Mouse (Mus musculus): ENCODE measurements around the gene Aoah. TPM values are rescaled to one million over a fixed set of nuclear protein-coding genes. Genes with fewer than 3 reads are reported as not detected.

Aoah gene
- polyA plus RNA-seq, 1 experiment from 2014 or later = 0.54 TPM

- Histone ChIP-seq H3K4me1 (replicated peaks; ENCODE audit: control insufficient read depth, insufficient read depth, low read length) (no peaks in the 10 kb centered on the region), H3K4me3 (ENCODE audit: low read depth, low read length) (no peak overlapping the region), H3K9me3 (ENCODE audit: control insufficient read depth, low read length) (no peaks in the 10 kb centered on the region), H3K36me3 (ENCODE audit: control insufficient read depth, insufficient read depth, low read length) (no peaks in the 10 kb centered on the region), H3K9ac (ENCODE audit: low read depth, low read length) (no peak overlapping the region), H3K4me2 (replicated peaks; ENCODE audit: low read depth, low read length) (no peak overlapping the region), H3K27me3 (ENCODE audit: control insufficient read depth, insufficient read depth, low read length) (no peaks in the 10 kb centered on the region), H3K27ac (ENCODE audit: low read depth, low read length) (no peak overlapping the region)
- DNase-seq (ENCODE audit: low spot score) (peak; percentile 49), ATAC-seq (ENCODE audit: low FRiP score) (peak; percentile 90)
- WGBS = 68% methylated on average over 5 of the region's 5 CpGs
Observed at GRCm38 (mm10) chr13:21005642-21006320, 211.9 kb downstream of the Aoah start.

DNA sequence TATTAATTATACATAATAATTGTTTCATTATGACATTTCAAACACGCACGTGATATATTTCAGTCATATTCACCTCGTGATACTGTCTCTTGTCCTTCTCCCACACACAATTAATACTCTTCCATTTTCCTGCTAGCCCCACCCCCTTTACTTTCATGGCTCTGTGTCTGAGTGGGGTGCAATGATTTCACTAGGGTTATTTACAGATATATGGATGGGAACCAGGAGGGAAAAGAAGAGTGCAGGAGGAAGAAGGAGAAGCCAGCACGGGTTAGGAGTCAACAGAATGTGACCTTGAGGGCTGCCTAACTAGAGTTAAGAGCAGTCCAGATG is 212.4 kb downstream of the Aoah start:
- no peaks in the 10 kb centered on the region for H3K4me1 ChIP-seq (replicated peaks; ENCODE audit: control insufficient read depth, insufficient read depth, low read length)
- no peaks in the 10 kb centered on the region for H3K9me3 ChIP-seq (ENCODE audit: control insufficient read depth, low read length)
- WGBS = 82% methylated on average over 4 of the region's 4 CpGs
- H3K4me3 ChIP-seq (ENCODE audit: low read depth, low read length) = no peak overlapping the region
- DNase-seq (ENCODE audit: low spot score) (no peak), ATAC-seq (ENCODE audit: low FRiP score) (peak; percentile 41; the same call in 1 of the 2 replicates)
- H3K27ac ChIP-seq (ENCODE audit: low read depth, low read length) = no peak overlapping the region
- H3K36me3 ChIP-seq (ENCODE audit: control insufficient read depth, insufficient read depth, low read length) = no peaks in the 10 kb centered on the region
- H3K9ac ChIP-seq (ENCODE audit: low read depth, low read length) = no peak overlapping the region
- H3K4me2 ChIP-seq (replicated peaks; ENCODE audit: low read depth, low read length) = no peak overlapping the region
- no peaks in the 10 kb centered on the region for H3K27me3 ChIP-seq (ENCODE audit: control insufficient read depth, insufficient read depth, low read length)

GRCm38 (mm10) chr13:21013659-21014058 is 219.7 kb downstream of the Aoah start:
- ATAC-seq (ENCODE audit: low FRiP score) = no peak
- no peak overlapping the region for H3K4me2 ChIP-seq (replicated peaks; ENCODE audit: low read depth, low read length)
- H3K36me3 ChIP-seq (ENCODE audit: control insufficient read depth, insufficient read depth, low read length) = no peaks in the 10 kb centered on the region
- no peaks in the 10 kb centered on the region for H3K4me1 ChIP-seq (replicated peaks; ENCODE audit: control insufficient read depth, insufficient read depth, low read length)
- H3K9ac ChIP-seq (ENCODE audit: low read depth, low read length) = no peak overlapping the region
- WGBS = 66% methylated on average over 3 of the region's 3 CpGs
- DNase-seq (ENCODE audit: low spot score) = no peak
- H3K27me3 ChIP-seq (ENCODE audit: control insufficient read depth, insufficient read depth, low read length) = no peaks in the 10 kb centered on the region
- H3K9me3 ChIP-seq (ENCODE audit: control insufficient read depth, low read length) = no peaks in the 10 kb centered on the region
- H3K4me3 ChIP-seq (ENCODE audit: low read depth, low read length) = no peak overlapping the region
- H3K27ac ChIP-seq (ENCODE audit: low read depth, low read length) = no peak overlapping the region

DNA sequence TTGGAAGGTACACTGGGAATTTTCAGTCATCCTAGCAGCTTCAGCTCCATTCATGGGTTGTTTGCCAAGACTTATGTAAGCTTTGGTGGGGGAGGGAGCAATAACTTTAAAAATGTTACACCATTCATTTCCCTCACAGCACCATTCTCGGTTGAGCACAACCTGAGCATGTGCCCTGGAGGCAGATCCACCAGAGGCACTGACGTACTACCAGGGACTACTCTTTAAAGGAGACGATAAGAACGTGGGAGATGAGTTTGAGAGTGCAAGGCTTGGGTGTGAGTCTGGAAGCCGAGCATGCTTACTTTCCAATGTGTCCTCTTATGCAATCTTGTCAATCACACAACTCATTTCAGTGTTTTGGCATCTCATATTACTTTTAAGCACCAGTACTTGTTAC is 230.9 kb downstream of the Aoah start:
- Histone ChIP-seq H3K4me3 (ENCODE audit: low read depth, low read length) (no peak overlapping the region), H3K4me1 (replicated peaks; ENCODE audit: control insufficient read depth, insufficient read depth, low read length) (no peaks in the 10 kb centered on the region), H3K9ac (ENCODE audit: low read depth, low read length) (no peak overlapping the region), H3K36me3 (ENCODE audit: control insufficient read depth, insufficient read depth, low read length) (no peaks in the 10 kb centered on the region), H3K4me2 (replicated peaks; ENCODE audit: low read depth, low read length) (no peak overlapping the region), H3K9me3 (ENCODE audit: control insufficient read depth, low read length) (no peaks in the 10 kb centered on the region), H3K27me3 (ENCODE audit: control insufficient read depth, insufficient read depth, low read length) (no peaks in the 10 kb centered on the region), H3K27ac (ENCODE audit: low read depth, low read length) (no peak overlapping the region)
- no peak for DNase-seq (ENCODE audit: low spot score)
- WGBS = 88% methylated on average over 5 of the region's 5 CpGs
- no peak for ATAC-seq (ENCODE audit: low FRiP score)

GRCm38 (mm10) chr13:21033176-21033575 is 239.3 kb downstream of the Aoah start:
- 54% methylated on average over 3 of the region's 3 CpGs for WGBS
- H3K36me3 ChIP-seq (ENCODE audit: control insufficient read depth, insufficient read depth, low read length) = no peaks in the 10 kb centered on the region
- H3K4me2 ChIP-seq (replicated peaks; ENCODE audit: low read depth, low read length) = no peak overlapping the region
- no peaks in the 10 kb centered on the region for H3K4me1 ChIP-seq (replicated peaks; ENCODE audit: control insufficient read depth, insufficient read depth, low read length)
- no peak overlapping the region for H3K4me3 ChIP-seq (ENCODE audit: low read depth, low read length)
- no peaks in the 10 kb centered on the region for H3K9me3 ChIP-seq (ENCODE audit: control insufficient read depth, low read length)
- no peaks in the 10 kb centered on the region for H3K27me3 ChIP-seq (ENCODE audit: control insufficient read depth, insufficient read depth, low read length)
- ATAC-seq (ENCODE audit: low FRiP score) = peak; percentile 35; the same call in 1 of the 2 replicates
- DNase-seq (ENCODE audit: low spot score) = peak; percentile 11
- H3K9ac ChIP-seq (ENCODE audit: low read depth, low read length) = no peak overlapping the region
- no peak overlapping the region for H3K27ac ChIP-seq (ENCODE audit: low read depth, low read length)

DNA sequence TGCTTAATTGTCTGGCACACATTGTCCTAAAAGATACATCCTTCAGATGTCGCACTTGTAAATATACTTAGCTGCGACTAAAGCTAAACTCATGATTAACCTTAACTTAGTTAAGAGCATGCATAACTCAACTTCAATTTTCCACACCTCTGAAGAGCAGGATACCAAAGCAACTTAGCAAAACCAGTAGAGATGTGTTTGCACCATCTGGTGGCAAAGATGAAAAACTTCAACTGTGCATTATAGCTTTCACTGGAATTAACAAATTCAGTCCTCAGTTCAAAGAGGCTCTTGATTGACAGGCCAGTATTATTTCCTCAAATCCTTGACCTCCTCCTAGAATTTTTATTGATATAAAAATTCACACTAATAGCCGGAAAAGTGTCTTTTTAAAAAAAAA is 241.1 kb downstream of the Aoah start:
- Histone ChIP-seq H3K36me3 (ENCODE audit: control insufficient read depth, insufficient read depth, low read length) (no peaks in the 10 kb centered on the region), H3K9me3 (ENCODE audit: control insufficient read depth, low read length) (no peaks in the 10 kb centered on the region), H3K4me3 (ENCODE audit: low read depth, low read length) (no peak overlapping the region), H3K4me1 (replicated peaks; ENCODE audit: control insufficient read depth, insufficient read depth, low read length) (no peaks in the 10 kb centered on the region), H3K4me2 (replicated peaks; ENCODE audit: low read depth, low read length) (no peak overlapping the region), H3K27me3 (ENCODE audit: control insufficient read depth, insufficient read depth, low read length) (no peaks in the 10 kb centered on the region), H3K27ac (ENCODE audit: low read depth, low read length) (no peak overlapping the region), H3K9ac (ENCODE audit: low read depth, low read length) (no peak overlapping the region)
- peak; percentile 18 for DNase-seq (ENCODE audit: low spot score)
- 83% methylated on average over 3 of the region's 3 CpGs for WGBS
- 0 out of 2 replicates have a peak, but pooled peaks have one; percentile 31 for ATAC-seq (ENCODE audit: low FRiP score)

DNA sequence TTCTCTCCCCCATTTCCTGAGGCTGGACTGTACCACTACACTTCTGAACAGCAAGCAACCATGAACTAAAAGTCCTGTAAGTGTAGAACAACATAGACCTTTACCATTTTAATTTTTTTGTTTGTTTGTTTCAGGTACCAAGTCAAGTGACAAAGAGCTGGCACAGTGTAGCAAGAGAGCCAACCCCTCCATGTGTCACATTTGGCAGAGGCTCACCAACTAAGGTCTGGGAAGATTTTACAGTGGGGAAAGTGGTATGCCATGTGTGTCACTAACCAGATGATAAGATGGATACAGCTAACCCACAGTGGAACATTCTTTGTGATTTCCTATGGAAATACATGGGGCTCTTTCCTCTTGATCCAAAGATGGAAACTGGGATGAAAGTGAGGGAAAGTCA is 242.1 kb downstream of the Aoah start:
- ATAC-seq (ENCODE audit: low FRiP score) (no peak), DNase-seq (ENCODE audit: low spot score) (no peak)
- Histone ChIP-seq H3K9me3 (ENCODE audit: control insufficient read depth, low read length) (no peaks in the 10 kb centered on the region), H3K4me1 (replicated peaks; ENCODE audit: control insufficient read depth, insufficient read depth, low read length) (no peaks in the 10 kb centered on the region), H3K27ac (ENCODE audit: low read depth, low read length) (no peak overlapping the region), H3K36me3 (ENCODE audit: control insufficient read depth, insufficient read depth, low read length) (no peaks in the 10 kb centered on the region), H3K27me3 (ENCODE audit: control insufficient read depth, insufficient read depth, low read length) (no peaks in the 10 kb centered on the region), H3K4me2 (replicated peaks; ENCODE audit: low read depth, low read length) (no peak overlapping the region), H3K4me3 (ENCODE audit: low read depth, low read length) (no peak overlapping the region), H3K9ac (ENCODE audit: low read depth, low read length) (no peak overlapping the region)

DNA sequence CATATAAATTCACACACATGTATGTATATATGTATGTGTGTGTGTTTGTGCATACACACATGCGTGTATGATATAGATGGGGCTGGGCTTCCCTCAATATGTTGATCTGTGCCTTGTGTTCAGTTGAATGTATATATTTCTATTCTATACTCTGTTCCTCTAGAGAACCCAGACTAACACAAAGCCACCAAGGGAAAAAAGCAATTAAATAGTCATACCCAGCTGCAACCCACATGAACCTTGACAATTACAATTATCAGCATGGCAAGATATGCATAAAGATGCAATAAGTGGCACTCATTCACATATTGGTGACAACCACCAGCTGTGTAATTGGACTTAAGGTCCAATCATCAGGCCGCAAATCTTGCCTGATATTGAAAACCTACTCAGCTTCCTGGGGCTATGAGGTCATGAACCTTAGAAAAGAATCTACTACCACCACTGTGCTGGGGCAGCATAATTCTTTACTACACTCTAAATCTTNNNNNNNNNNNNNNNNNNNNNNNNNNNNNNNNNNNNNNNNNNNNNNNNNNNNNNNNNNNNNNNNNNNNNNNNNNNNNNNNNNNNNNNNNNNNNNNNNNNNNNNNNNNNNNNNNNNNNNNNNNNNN is 246.8 kb downstream of the Aoah start:
- Histone ChIP-seq H3K4me2 (replicated peaks; ENCODE audit: low read depth, low read length) (no peak overlapping the region), H3K4me3 (ENCODE audit: low read depth, low read length) (no peak overlapping the region), H3K36me3 (ENCODE audit: control insufficient read depth, insufficient read depth, low read length) (no peaks in the 10 kb centered on the region), H3K27me3 (ENCODE audit: control insufficient read depth, insufficient read depth, low read length) (no peaks in the 10 kb centered on the region), H3K9me3 (ENCODE audit: control insufficient read depth, low read length) (no peaks in the 10 kb centered on the region), H3K27ac (ENCODE audit: low read depth, low read length) (no peak overlapping the region), H3K4me1 (replicated peaks; ENCODE audit: control insufficient read depth, insufficient read depth, low read length) (no peaks in the 10 kb centered on the region), H3K9ac (ENCODE audit: low read depth, low read length) (no peak overlapping the region)
- ATAC-seq (ENCODE audit: low FRiP score) (peak; percentile 57; the same call in 1 of the 2 replicates), DNase-seq (ENCODE audit: low spot score) (no peak)
- 75% methylated on average over 2 of the region's 2 CpGs for WGBS

DNA sequence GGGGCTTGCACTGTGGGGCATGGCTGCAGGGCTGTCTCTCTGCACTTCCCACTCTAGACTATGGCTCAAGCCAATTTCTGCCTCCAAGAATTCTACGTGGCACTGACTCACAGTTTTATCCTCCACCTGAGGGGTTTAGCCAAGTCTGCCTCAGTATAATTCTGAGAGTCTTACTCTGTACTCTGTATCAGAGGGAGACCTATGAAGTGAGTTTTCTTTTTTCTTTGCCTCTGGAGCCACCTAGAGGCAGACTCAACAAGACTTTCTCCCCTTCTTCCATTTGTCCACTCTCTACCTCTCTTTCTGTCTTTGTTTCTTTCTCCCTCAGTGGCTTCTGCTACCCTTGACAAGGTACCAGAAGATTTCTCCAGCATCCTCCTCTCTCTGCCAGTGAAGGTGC is 256.2 kb downstream of the Aoah start:
- DNase-seq (ENCODE audit: low spot score) (peak; percentile 13), ATAC-seq (ENCODE audit: low FRiP score) (no peak)
- Histone ChIP-seq H3K9ac (ENCODE audit: low read depth, low read length) (no peak overlapping the region), H3K27me3 (ENCODE audit: control insufficient read depth, insufficient read depth, low read length) (no peaks in the 10 kb centered on the region), H3K4me3 (ENCODE audit: low read depth, low read length) (no peak overlapping the region), H3K4me2 (replicated peaks; ENCODE audit: low read depth, low read length) (no peak overlapping the region), H3K4me1 (replicated peaks; ENCODE audit: control insufficient read depth, insufficient read depth, low read length) (no peaks in the 10 kb centered on the region), H3K9me3 (ENCODE audit: control insufficient read depth, low read length) (no peaks in the 10 kb centered on the region), H3K27ac (ENCODE audit: low read depth, low read length) (no peak overlapping the region), H3K36me3 (ENCODE audit: control insufficient read depth, insufficient read depth, low read length) (no peaks in the 10 kb centered on the region)
- WGBS = 55% methylated on average over 1 of the region's 1 CpGs
